Mouse (Mus musculus) lung, adult 18-20 months (tissue): ENCODE measurements around the gene Wipi1.

ENCODE experiments used
- DNase-seq, 2 experiments: peaks; one replicate each; pipeline ENCODE4 v3.0.0; 2022; ENCODE audit warnings: mixed read lengths in 2 of 2

Wipi1 gene

GRCm38 (mm10) chr11:109619055-109619454 lies 7.3 kb upstream of the Wipi1 start:
- DNase-seq: peak; percentile 49 to 63

- no peak for DNase-seq
Measured at GRCm38 (mm10) chr11:109616766-109617165, 5.0 kb upstream of the Wipi1 start.

GRCm38 (mm10) chr11:109616352-109616751 lies 4.6 kb upstream of the Wipi1 start:
- no peak for DNase-seq

- no peak for DNase-seq
Measured at GRCm38 (mm10) chr11:109615286-109615685, 3.5 kb upstream of the Wipi1 start.

GRCm38 (mm10) chr11:109612871-109613529 lies 1.2 kb upstream of the Wipi1 start:
- DNase-seq: no peak

GRCm38 (mm10) chr11:109610795-109611302 lies 918 bp downstream of the Wipi1 start:
- no peak for DNase-seq

- peak in 1 of 2 experiments; percentile 23 for DNase-seq
Measured at GRCm38 (mm10) chr11:109610046-109610794, 1.5 kb downstream of the Wipi1 start.

- DNase-seq: no peak
Measured at GRCm38 (mm10) chr11:109608976-109609625, 2.7 kb downstream of the Wipi1 start.

- no peak for DNase-seq
Measured at GRCm38 (mm10) chr11:109607600-109607999, 4.2 kb downstream of the Wipi1 start.

GRCm38 (mm10) chr11:109598778-109599570 lies 12.8 kb downstream of the Wipi1 start:
- no peak for DNase-seq

GRCm38 (mm10) chr11:109594761-109595160 lies 17.0 kb downstream of the Wipi1 start:
- DNase-seq: no peak

GRCm38 (mm10) chr11:109593200-109593981 lies 18.4 kb downstream of the Wipi1 start:
- DNase-seq: no peak

GRCm38 (mm10) chr11:109591511-109591910 lies 20.3 kb downstream of the Wipi1 start:
- no peak for DNase-seq

- DNase-seq: no peak
Measured at GRCm38 (mm10) chr11:109590012-109590411, 21.8 kb downstream of the Wipi1 start.

- peak; percentile 23 to 27 for DNase-seq
Measured at GRCm38 (mm10) chr11:109587638-109588374, 24.0 kb downstream of the Wipi1 start.

GRCm38 (mm10) chr11:109587019-109587418 lies 24.7 kb downstream of the Wipi1 start:
- DNase-seq: peak in 1 of 2 experiments; percentile 30

GRCm38 (mm10) chr11:109586424-109586823 lies 25.3 kb downstream of the Wipi1 start:
- no peak for DNase-seq

GRCm38 (mm10) chr11:109584843-109585713 lies 26.7 kb downstream of the Wipi1 start:
- peak; percentile 56 to 74 for DNase-seq

GRCm38 (mm10) chr11:109583986-109584385 lies 27.8 kb downstream of the Wipi1 start:
- DNase-seq: no peak

- no peak for DNase-seq
Measured at GRCm38 (mm10) chr11:109579999-109580398, 31.8 kb downstream of the Wipi1 start.
